Mouse (Mus musculus) effector memory CD4-positive, alpha-beta T cell, adult 5 months (primary cell): ENCODE data around the gene Aacs. TPM values are rescaled to one million over a fixed set of nuclear protein-coding genes. Genes with fewer than 3 reads are reported as not detected.

Source experiments
- polyA plus RNA-seq: library from polyadenylated mRNA; unstranded; fragments of 100-300 nt; shearing (Covaris generic); gene quantifications from one replicate; pipeline ENCODE4 v1.2.1, GENCODE M21; 2017

Gene Aacs
- 35.0 TPM for polyA plus RNA-seq

GRCm38 (mm10) chr5:125475601-125476285 is at the start of gene Aacs:
Gene Aacs, plus strand, starts transcription at chr5:125475814.

DNA sequence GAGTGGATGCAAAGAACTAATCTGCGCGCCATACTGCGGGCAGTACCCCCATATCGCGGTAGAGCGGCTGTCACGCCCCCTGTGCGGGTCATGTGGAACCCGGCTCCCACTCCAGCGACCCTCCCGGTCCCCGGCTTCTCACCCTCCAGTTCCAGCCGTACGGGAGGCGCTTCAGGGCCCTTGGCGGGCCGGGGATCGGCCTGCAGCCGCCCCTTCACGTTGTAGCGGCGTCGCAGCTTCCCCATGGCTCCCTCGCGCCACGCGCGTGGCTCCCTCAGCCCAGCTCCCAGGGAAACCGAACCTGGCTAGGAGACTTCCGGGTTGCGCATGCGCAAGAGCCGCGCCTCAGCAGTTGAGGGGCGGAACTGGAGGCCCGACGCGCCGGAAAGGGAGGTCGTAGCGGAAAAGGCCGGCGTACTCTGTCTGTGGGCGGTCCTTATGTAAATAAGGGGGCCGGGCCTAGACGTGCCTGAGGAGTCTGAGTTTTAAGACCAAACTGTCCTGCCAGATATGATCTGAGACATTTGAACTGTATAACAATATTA is 41.7 kb upstream of the Aacs start, which contains the start of gene Dhx37:
Gene Dhx37, minus strand, starts transcription at position 329 of the 545 bp plus-strand sequence.

GRCm38 (mm10) chr5:125441234-125442114 is 34.1 kb upstream of the Aacs start, which contains the start of gene Bri3bp:
Gene Bri3bp, plus strand, starts transcription at chr5:125441568.

GRCm38 (mm10) chr5:125531634-125532033 is 56.0 kb downstream of the Aacs start, which contains the start of gene Tmem132b:
Gene Tmem132b, plus strand, starts transcription at chr5:125531774.

Other genes starting within 250 kb of the Aacs start
- 10.8 TPM for gene Scarb1, start 134.7 kb upstream of the Aacs start, polyA plus RNA-seq
- gene Gm10382, start 86.5 kb upstream of the Aacs start, polyA plus RNA-seq = 15.1 TPM
- 4,411 TPM for gene Ubc, start 85.6 kb upstream of the Aacs start, polyA plus RNA-seq
- gene Dhx37, start 41.7 kb upstream of the Aacs start, polyA plus RNA-seq = 9.6 TPM
- 25.5 TPM for gene Bri3bp, start 34.2 kb upstream of the Aacs start, polyA plus RNA-seq
- not detected for gene Tmem132b, start 56.0 kb downstream of the Aacs start, polyA plus RNA-seq